Mouse (Mus musculus) liver, embryonic 18 days (tissue): ENCODE measurements around the gene Bckdha. TPM values are rescaled to one million over a fixed set of nuclear protein-coding genes. Genes with fewer than 3 reads are reported as not detected.

ENCODE experiments used
- polyA plus RNA-seq: library from polyadenylated mRNA; depleted of rRNA; stranded (reverse); fragments of >200 nt; gene quantifications from 2 replicates; pipeline ENCODE4 v1.2.3, GENCODE M21; 2012; rRNA removed

Bckdha gene
- 115 and 116 TPM in 2 replicates for polyA plus RNA-seq

GRCm38 (mm10) chr7:25658657-25659472, at the start of gene Bckdha, which contains the start of gene Exosc5:
Bckdha (minus strand) TSS chr7:25658981.
Exosc5 (plus strand) TSS chr7:25659164.

GRCm38 (mm10) chr7:25686680-25687531, 28.1 kb upstream of the Bckdha start, which contains the start of gene Tgfb1:
Tgfb1 (plus strand) TSS chr7:25687002.

GRCm38 (mm10) chr7:25680514-25681258, 21.9 kb upstream of the Bckdha start, which contains the start of gene B9d2:
B9d2 (plus strand) TSS chr7:25680780.

GRCm38 (mm10) chr7:25674719-25675300, 16.0 kb upstream of the Bckdha start, which contains the start of gene Tmem91:
Tmem91 (minus strand) TSS chr7:25675166.

GRCm38 (mm10) chr7:25626509-25627430, 32.0 kb downstream of the Bckdha start, which contains the start of gene B3gnt8:
B3gnt8 (plus strand) TSS chr7:25626654.

GRCm38 (mm10) chr7:25618865-25619721, 39.7 kb downstream of the Bckdha start, which contains the start of gene Dmac2:
Dmac2 (plus strand) TSS chr7:25619414.

GRCm38 (mm10) chr7:25615706-25616011, 43.1 kb downstream of the Bckdha start, which contains the start of gene Erich4:
Erich4 (minus strand) TSS chr7:25615892.

Other genes starting within 250 kb of the Bckdha start
- not detected in 2 replicates for gene Cxcl17, start 246.1 kb downstream of the Bckdha start, polyA plus RNA-seq
- gene Ceacam1, start 181.4 kb downstream of the Bckdha start, polyA plus RNA-seq, result 28.6 and 33.7 TPM in 2 replicates
- 0.02 and 0.05 TPM in 2 replicates for gene Ceacam2, start 119.1 kb downstream of the Bckdha start, polyA plus RNA-seq
- 0.22 TPM in 1 of 2 replicates, not detected in the other for gene Erich4, start 43.1 kb downstream of the Bckdha start, polyA plus RNA-seq
- gene Dmac2, start 39.6 kb downstream of the Bckdha start, polyA plus RNA-seq, result 11.8 and 12.8 TPM in 2 replicates
- gene B3gnt8, start 32.3 kb downstream of the Bckdha start, polyA plus RNA-seq, result 2.6 and 2.7 TPM in 2 replicates
- gene Exosc5, start 183 bp upstream of the Bckdha start, polyA plus RNA-seq, result 26.4 and 31.9 TPM in 2 replicates
- 0.62 and 0.63 TPM in 2 replicates for gene Tmem91, start 16.2 kb upstream of the Bckdha start, polyA plus RNA-seq
- gene B9d2, start 21.8 kb upstream of the Bckdha start, polyA plus RNA-seq, result 18.3 and 19.4 TPM in 2 replicates
- 11.8 and 13.6 TPM in 2 replicates for gene Tgfb1, start 28.0 kb upstream of the Bckdha start, polyA plus RNA-seq
- 12.6 and 16.0 TPM in 2 replicates for gene Ccdc97, start 60.1 kb upstream of the Bckdha start, polyA plus RNA-seq
- 16.1 and 17.3 TPM in 2 replicates for gene Hnrnpul1, start 95.8 kb upstream of the Bckdha start, polyA plus RNA-seq
- 13.4 and 14.2 TPM in 2 replicates for gene Axl, start 129.7 kb upstream of the Bckdha start, polyA plus RNA-seq
- gene Cyp2s1, start 157.9 kb upstream of the Bckdha start, polyA plus RNA-seq, result 0.82 and 0.96 TPM in 2 replicates
- gene Cyp2b10, start 238.6 kb upstream of the Bckdha start, polyA plus RNA-seq, result 0.02 and 0.07 TPM in 2 replicates